In genomic region chr8:49313483-49314278, GRCm38 (mm10) we compare ENCODE assay signal across 16 mouse cellular contexts.
DNase-seq lines count a peak whose midpoint lies in the region; ATAC-seq lines count a peak whose summit lies in the region.
"Had no signal": no experiment of that assay in that cellular context is flagged by ENCODE, and none has a peak within 500 bp of the region (broad histone marks: within the 10 kb centered on the region; RNA-seq: fewer than 3 reads in every experiment).

No protein-coding gene starts in this region.

- H3K4me3 ChIP-seq in limb, embryonic 12.5 days (replicated peaks), result no peak overlapping the region
- no peak overlapping the region for H3K4me3 ChIP-seq in limb, embryonic 10.5 days
- H3K4me3 ChIP-seq in intestine, embryonic 16.5 days (ENCODE audit: low read length), result no peak overlapping the region
- H3K4me3 ChIP-seq: forebrain, embryonic 12.5 days; hindbrain, embryonic 10.5 days had no signal

- H3K27me3 ChIP-seq in limb, embryonic 12.5 days, result no peaks in the 10 kb centered on the region
- no peaks in the 10 kb centered on the region for H3K27me3 ChIP-seq in limb, embryonic 10.5 days (ENCODE audit: low read depth, poor library complexity, severe bottlenecking)
- H3K27me3 ChIP-seq in intestine, embryonic 16.5 days (replicated peaks; ENCODE audit: control insufficient read depth, insufficient read depth, low read length), result no peaks in the 10 kb centered on the region
- H3K27me3 ChIP-seq: forebrain, embryonic 12.5 days had no signal

- H3K4me1 ChIP-seq in limb, embryonic 12.5 days (replicated peaks), result peaks cover 11% of the 10 kb centered on the region; the same call in 1 of the 2 replicates
- H3K4me1 ChIP-seq in limb, embryonic 10.5 days, result peaks cover 7% of the 10 kb centered on the region; the same call in 1 of the 2 replicates
- H3K4me1 ChIP-seq in intestine, embryonic 16.5 days (ENCODE audit: control insufficient read depth, insufficient read depth, low read length), result no peaks in the 10 kb centered on the region
- H3K4me1 ChIP-seq: forebrain, embryonic 12.5 days; hindbrain, embryonic 10.5 days had no signal

- no peaks in the 10 kb centered on the region for H3K9me3 ChIP-seq in limb, embryonic 12.5 days
- no peaks in the 10 kb centered on the region for H3K9me3 ChIP-seq in limb, embryonic 10.5 days (replicated peaks)
- no peaks in the 10 kb centered on the region for H3K9me3 ChIP-seq in intestine, embryonic 16.5 days (ENCODE audit: control insufficient read depth, low read length)
- H3K9me3 ChIP-seq: forebrain, embryonic 12.5 days; hindbrain, embryonic 10.5 days had no signal

- H3K9ac ChIP-seq in limb, embryonic 12.5 days (replicated peaks), result no peak overlapping the region
- no peak overlapping the region for H3K9ac ChIP-seq in intestine, embryonic 16.5 days (ENCODE audit: low read depth, low read length)
- H3K9ac ChIP-seq: forebrain, embryonic 12.5 days had no signal

- WGBS in limb, embryonic 12.5 days, result 19% methylated on average over 10 of the region's 10 CpGs
- whole genome bisulfite sequencing in limb, embryonic 10.5 days, result 75% methylated on average over 10 of the region's 10 CpGs
- WGBS in intestine, embryonic 16.5 days, result 43% methylated on average over 10 of the region's 10 CpGs

- no peaks in the 10 kb centered on the region for H3K36me3 ChIP-seq in limb, embryonic 12.5 days
- H3K36me3 ChIP-seq in limb, embryonic 10.5 days, result no peaks in the 10 kb centered on the region
- no peaks in the 10 kb centered on the region for H3K36me3 ChIP-seq in intestine, embryonic 16.5 days (ENCODE audit: control insufficient read depth, insufficient read depth, low read length)
- H3K36me3 ChIP-seq: forebrain, embryonic 12.5 days; hindbrain, embryonic 10.5 days had no signal

- peak overlapping the region; percentile 22 for H3K4me2 ChIP-seq in limb, embryonic 12.5 days
- peak overlapping the region; percentile 7; the same call in 1 of the 2 replicates for H3K4me2 ChIP-seq in intestine, embryonic 16.5 days (ENCODE audit: low read depth, low read length)
- H3K4me2 ChIP-seq: forebrain, embryonic 12.5 days had no signal

- no peak overlapping the region for H3K27ac ChIP-seq in limb, embryonic 12.5 days
- H3K27ac ChIP-seq in limb, embryonic 10.5 days, result no peak overlapping the region
- H3K27ac ChIP-seq in intestine, embryonic 16.5 days (ENCODE audit: low read length), result no peak overlapping the region
- H3K27ac ChIP-seq: forebrain, embryonic 12.5 days; hindbrain, embryonic 10.5 days had no signal

- peak; percentile 59; the same call in 1 of the 2 replicates for ATAC-seq in limb, embryonic 12.5 days (ENCODE audit: insufficient number of reproducible peaks, insufficient read depth, low FRiP score, low TSS enrichment, low read depth)
- peak; percentile 92 for ATAC-seq in intestine, embryonic 16.5 days

- DNase-seq in cerebellum, postnatal 10 days, result peak; percentile 2 to 19
- no peak for DNase-seq in cerebellum, postnatal 14 days
- DNase-seq in limb, embryonic 10.5 days (ENCODE audit: low spot score), result no peak
- peak; percentile 9 for DNase-seq in brain, adult 2 months (ENCODE audit: low read depth, low spot score)
- no peak for DNase-seq in gastrocnemius, postnatal 25 days
- no peak for DNase-seq in thymus, postnatal 14 days
- DNase-seq: adrenal gland, adult 8-10 months; B cell, adult 2 months; cerebellum, adult 2 months; gastrocnemius, postnatal 36 days; liver; right cerebral cortex, postnatal 4 days had no signal

Comparison
In these comparisons a context has a peak if more than half of its experiments do, and no peak if none do; other contexts are left out.
1. DNase-seq: peak in cerebellum, postnatal 10 days (2 of 2) and brain, adult 2 months (single experiment); none in cerebellum, postnatal 14 days (0 of 2), limb, embryonic 10.5 days (single experiment), gastrocnemius, postnatal 25 days (single experiment) and thymus, postnatal 14 days (single experiment).